Mouse (Mus musculus): ENCODE measurements around the gene Enpp7. TPM values are rescaled to one million over a fixed set of nuclear protein-coding genes. Genes with fewer than 3 reads are reported as not detected.

The Enpp7 gene
- total and polyA plus RNA-seq, 2 experiments from 2014 or later, result not detected

GRCm38 (mm10) chr11:119005547-119006275, 17.7 kb downstream of the Enpp7 start:
- TF ChIP-seq CTCF (IDR thresholded peaks at IDR 0.05; ENCODE audit: low read depth), result no peak
- Histone ChIP-seq H3K27me3 (ENCODE audit: insufficient read depth, low read length) (no peaks in the 10 kb centered on the region), H3K27ac (ENCODE audit: low read depth, low read length) (no peak overlapping the region), H3K4me3 (ENCODE audit: low read depth, low read length) (no peak overlapping the region), H3K4me2 (ENCODE audit: low read depth) (no peak overlapping the region), H3K4me1 (ENCODE audit: insufficient read depth) (no peaks in the 10 kb centered on the region), H3K36me3 (ENCODE audit: insufficient read depth) (no peaks in the 10 kb centered on the region), H3K9me3 (ENCODE audit: low read length) (no peaks in the 10 kb centered on the region), H3K9ac (no peak overlapping the region)
- ATAC-seq (no peak), DNase-seq (no peak)
- WGBS, result 90% methylated on average over 10 of the region's 10 CpGs

- H3K4me2 ChIP-seq (ENCODE audit: low read depth), result no peak overlapping the region
Measured at GRCm38 (mm10) chr11:119006462-119006861, 18.5 kb downstream of the Enpp7 start.

GRCm38 (mm10) chr11:119007461-119008456, 19.8 kb downstream of the Enpp7 start:
- TF ChIP-seq CTCF (IDR thresholded peaks at IDR 0.05; ENCODE audit: low read depth), result no peak

More at GRCm38 (mm10) chr11:119006462-119006861, 18.5 kb downstream of the Enpp7 start:
- Histone ChIP-seq H3K27me3 (ENCODE audit: insufficient read depth, low read length) (no peaks in the 10 kb centered on the region), H3K4me1 (ENCODE audit: insufficient read depth) (no peaks in the 10 kb centered on the region), H3K9me3 (ENCODE audit: low read length) (no peaks in the 10 kb centered on the region), H3K9ac (no peak overlapping the region), H3K4me3 (ENCODE audit: low read depth, low read length) (no peak overlapping the region), H3K27ac (ENCODE audit: low read depth, low read length) (no peak overlapping the region), H3K36me3 (ENCODE audit: insufficient read depth) (no peaks in the 10 kb centered on the region)
- ATAC-seq (no peak), DNase-seq (no peak)
- 78% methylated on average over 3 of the region's 3 CpGs for WGBS
- TF ChIP-seq CTCF (IDR thresholded peaks at IDR 0.05; ENCODE audit: low read depth), result 0 out of 2 replicates have a peak, but pooled peaks have one; percentile 23

GRCm38 (mm10) chr11:119014455-119014854, 26.5 kb downstream of the Enpp7 start:
- TF ChIP-seq CTCF (IDR thresholded peaks at IDR 0.05; ENCODE audit: low read depth), result no peak
- 79% methylated on average over 7 of the region's 7 CpGs for WGBS

More at GRCm38 (mm10) chr11:119007461-119008456, 19.8 kb downstream of the Enpp7 start:
- Histone ChIP-seq H3K4me2 (ENCODE audit: low read depth) (peak overlapping the region; percentile 24), H3K9ac (no peak overlapping the region), H3K9me3 (ENCODE audit: low read length) (no peaks in the 10 kb centered on the region), H3K4me3 (ENCODE audit: low read depth, low read length) (no peak overlapping the region), H3K27ac (ENCODE audit: low read depth, low read length) (no peak overlapping the region), H3K4me1 (ENCODE audit: insufficient read depth) (no peaks in the 10 kb centered on the region), H3K36me3 (ENCODE audit: insufficient read depth) (no peaks in the 10 kb centered on the region), H3K27me3 (ENCODE audit: insufficient read depth, low read length) (no peaks in the 10 kb centered on the region)
- DNase-seq (peak; percentile 20), ATAC-seq (peak; percentile 43; the same call in 1 of the 2 replicates)
- WGBS, result 23% methylated on average over 21 of the region's 21 CpGs

GRCm38 (mm10) chr11:119017506-119017905, 29.5 kb downstream of the Enpp7 start:
- ATAC-seq, result no peak
- no peaks in the 10 kb centered on the region for H3K36me3 ChIP-seq (ENCODE audit: insufficient read depth)
- DNase-seq, result no peak
- WGBS, result 64% methylated on average over 7 of the region's 7 CpGs
- no peak overlapping the region for H3K4me3 ChIP-seq (ENCODE audit: low read depth, low read length)
- peaks cover 4% of the 10 kb centered on the region; the same call in 1 of the 2 replicates for H3K27me3 ChIP-seq (ENCODE audit: insufficient read depth, low read length)
- no peak for TF ChIP-seq CTCF (IDR thresholded peaks at IDR 0.05; ENCODE audit: low read depth)
- H3K9ac ChIP-seq, result no peak overlapping the region
- H3K9me3 ChIP-seq (ENCODE audit: low read length), result no peaks in the 10 kb centered on the region
- H3K27ac ChIP-seq (ENCODE audit: low read depth, low read length), result no peak overlapping the region
- no peak overlapping the region for H3K4me2 ChIP-seq (ENCODE audit: low read depth)
- peaks cover 3% of the 10 kb centered on the region; the same call in 1 of the 2 replicates for H3K4me1 ChIP-seq (ENCODE audit: insufficient read depth)

More at GRCm38 (mm10) chr11:119014455-119014854, 26.5 kb downstream of the Enpp7 start:
- Histone ChIP-seq H3K4me2 (ENCODE audit: low read depth) (no peak overlapping the region), H3K27me3 (ENCODE audit: insufficient read depth, low read length) (no peaks in the 10 kb centered on the region), H3K27ac (ENCODE audit: low read depth, low read length) (no peak overlapping the region), H3K9ac (no peak overlapping the region), H3K4me3 (ENCODE audit: low read depth, low read length) (no peak overlapping the region), H3K36me3 (ENCODE audit: insufficient read depth) (no peaks in the 10 kb centered on the region), H3K9me3 (ENCODE audit: low read length) (no peaks in the 10 kb centered on the region), H3K4me1 (ENCODE audit: insufficient read depth) (no peaks in the 10 kb centered on the region)
- ATAC-seq (no peak), DNase-seq (no peak)

GRCm38 (mm10) chr11:119021180-119021579, 33.2 kb downstream of the Enpp7 start:
- TF ChIP-seq CTCF (IDR thresholded peaks at IDR 0.05; ENCODE audit: low read depth), result no peak
- H3K36me3 ChIP-seq (ENCODE audit: insufficient read depth), result peaks cover under 1% of the 10 kb centered on the region; the same call in 1 of the 2 replicates
- H3K27ac ChIP-seq (ENCODE audit: low read depth, low read length), result no peak overlapping the region
- H3K9ac ChIP-seq, result no peak overlapping the region
- H3K27me3 ChIP-seq (ENCODE audit: insufficient read depth, low read length), result peaks cover 4% of the 10 kb centered on the region; the same call in 1 of the 2 replicates
- ATAC-seq, result no peak
- no peak overlapping the region for H3K4me2 ChIP-seq (ENCODE audit: low read depth)
- H3K4me1 ChIP-seq (ENCODE audit: insufficient read depth), result peaks cover 27% of the 10 kb centered on the region
- no peak for DNase-seq
- WGBS, result 76% methylated on average over 7 of the region's 7 CpGs
- no peaks in the 10 kb centered on the region for H3K9me3 ChIP-seq (ENCODE audit: low read length)
- no peak overlapping the region for H3K4me3 ChIP-seq (ENCODE audit: low read depth, low read length)
